Mouse (Mus musculus): Measurements from ENCODE around the gene Gstt1.
"Not testable (repeated sequence)": the region's sequence is repeated elsewhere in the genome, so short reads cannot be mapped to it uniquely, and the experiment has no call there.

The Gstt1 gene

GRCm38 (mm10) chr10:75797619-75798175, 687 bp downstream of the Gstt1 start:
- peak; percentile 61 for DNase-seq

- peak; percentile 41 for DNase-seq
Measured at GRCm38 (mm10) chr10:75796731-75797516, 1.5 kb downstream of the Gstt1 start.

GRCm38 (mm10) chr10:75794880-75795279, 3.5 kb downstream of the Gstt1 start:
- peak; percentile 40 for DNase-seq

GRCm38 (mm10) chr10:75790773-75791172, 7.6 kb downstream of the Gstt1 start:
- DNase-seq: no peak

GRCm38 (mm10) chr10:75789841-75790240, 8.5 kb downstream of the Gstt1 start:
- DNase-seq: no peak

- DNase-seq: no peak
Measured at GRCm38 (mm10) chr10:75789081-75789735, 9.2 kb downstream of the Gstt1 start.

- DNase-seq: no peak
Measured at GRCm38 (mm10) chr10:75788277-75788676, 10.1 kb downstream of the Gstt1 start.

GRCm38 (mm10) chr10:75785442-75785841, 12.9 kb downstream of the Gstt1 start:
- DNase-seq: no peak

GRCm38 (mm10) chr10:75780769-75781578, 17.4 kb downstream of the Gstt1 start, which contains the start of the genes Gm20441 and Gstt3:
Gene Gm20441 (minus strand): TSS chr10:75780954.
Gene Gstt3 (minus strand): TSS chr10:75781414.
- DNase-seq: peak; percentile 68

GRCm38 (mm10) chr10:75779206-75780174, 18.9 kb downstream of the Gstt1 start:
- no peak for DNase-seq

- no peak for DNase-seq
Measured at GRCm38 (mm10) chr10:75777885-75778284, 20.5 kb downstream of the Gstt1 start.

- no peak for DNase-seq
Measured at GRCm38 (mm10) chr10:75776562-75776961, 21.8 kb downstream of the Gstt1 start.

GRCm38 (mm10) chr10:75774587-75774986, 23.8 kb downstream of the Gstt1 start:
- DNase-seq: no peak

- no peak for DNase-seq
Measured at GRCm38 (mm10) chr10:75774102-75774501, 24.3 kb downstream of the Gstt1 start.

GRCm38 (mm10) chr10:75772795-75773664, 25.4 kb downstream of the Gstt1 start, which contains the start of gene Ddt:
Gene Ddt (minus strand): TSS chr10:75773414.
- peak; percentile 85 for DNase-seq

- DNase-seq: not testable (repeated sequence)
Measured at GRCm38 (mm10) chr10:75767756-75768155, 30.6 kb downstream of the Gstt1 start.

- DNase-seq: no peak
Measured at GRCm38 (mm10) chr10:75766856-75767255, 31.5 kb downstream of the Gstt1 start.

GRCm38 (mm10) chr10:75764519-75765473, 33.6 kb downstream of the Gstt1 start:
- DNase-seq: peak; percentile 80

All from lung, postnatal 14 days (tissue).